Mouse (Mus musculus) spleen, adult 10 weeks (tissue): ENCODE measurements around the gene Trim68. TPM values are rescaled to one million over a fixed set of nuclear protein-coding genes. Genes with fewer than 3 reads are reported as not detected.

ENCODE experiments used
- polyA plus RNA-seq: library from polyadenylated mRNA; stranded (reverse); fragments of 350-450 nt; fragmentation: Illumina TruSeq; extraction: RNeasy Lipid Tissue Mini Kit (QIAGEN cat#74804); gene quantifications from one replicate; pipeline ENCODE4 v1.2.3, GENCODE M21; 2015; ENCODE audit warnings: low replicate concordance; ENCODE audit not compliant: insufficient read depth

The Trim68 gene
- polyA plus RNA-seq, result 25.7 TPM

DNA sequence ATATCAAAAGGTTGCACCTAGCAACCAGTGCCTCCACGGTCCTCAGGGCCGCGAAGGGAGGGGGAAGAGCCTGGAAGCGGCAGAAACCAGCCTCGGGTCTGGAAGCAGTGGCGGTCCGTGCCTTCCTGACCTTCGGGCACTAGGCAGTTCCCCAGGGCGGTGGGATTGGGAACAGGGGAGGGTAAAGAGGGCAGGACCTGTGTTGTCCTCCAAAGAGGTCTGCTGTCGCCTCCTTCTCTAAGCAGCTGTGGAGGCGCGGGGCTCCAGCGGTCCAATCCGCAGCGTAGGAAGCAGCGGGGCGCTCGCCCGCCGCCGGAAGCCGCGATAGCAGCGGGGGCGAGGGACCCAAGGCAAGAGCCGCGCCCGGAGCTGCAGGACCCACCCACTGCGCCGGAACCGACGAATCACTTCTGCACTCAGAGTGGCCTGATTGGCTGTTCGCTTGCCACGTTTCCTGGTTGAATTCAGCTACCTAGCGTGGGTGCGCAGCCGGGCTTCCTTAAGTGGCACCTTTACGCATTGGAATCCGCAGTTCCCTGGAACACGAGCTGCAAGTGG lies at the start of gene Trim68:
Gene Trim68 (minus strand): TSS at position 384 of the 558 bp plus-strand sequence.

DNA sequence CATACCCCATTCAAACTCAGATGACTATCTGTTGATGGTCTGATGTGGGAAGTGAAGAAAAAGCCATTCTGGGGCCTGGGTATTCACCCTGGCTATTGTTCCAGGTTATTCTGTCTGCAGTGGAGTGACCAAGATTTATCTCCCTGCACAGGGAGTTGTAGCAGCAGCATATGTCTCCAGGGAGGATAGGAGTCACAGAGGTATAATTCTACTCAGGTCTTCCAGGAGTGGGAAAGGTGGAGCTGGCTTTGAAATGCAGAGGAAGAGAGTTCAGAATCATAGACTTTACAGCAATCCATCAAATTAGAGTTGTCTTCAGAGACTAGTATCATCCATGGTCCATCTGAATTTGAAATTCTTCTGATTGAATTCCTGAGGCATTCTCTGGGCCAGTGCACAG lies 40.3 kb upstream of the Trim68 start, which contains the start of gene Olfr559:
Gene Olfr559 (minus strand): TSS at position 101 of the 400 bp plus-strand sequence.

DNA sequence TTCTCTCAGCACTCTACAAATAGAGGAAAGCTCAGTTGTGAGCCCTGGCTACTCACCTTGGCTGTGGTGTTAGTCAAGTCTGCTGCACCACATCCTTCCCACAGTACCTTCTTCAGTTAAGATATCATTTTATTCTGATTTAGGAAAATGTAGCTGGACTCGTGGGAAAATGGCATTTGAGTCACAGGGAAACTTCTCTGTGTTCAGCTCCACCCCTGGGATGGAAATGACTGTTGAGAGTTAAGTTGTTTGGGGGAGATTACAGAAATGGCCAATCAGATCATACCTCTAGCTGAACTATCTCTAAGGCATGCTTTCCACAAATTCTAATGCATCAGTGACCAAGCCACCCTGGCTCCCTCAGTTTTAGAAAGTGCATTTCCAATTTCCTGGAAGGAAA lies 31.8 kb upstream of the Trim68 start, which contains the start of gene Olfr33:
Gene Olfr33 (minus strand): TSS at position 101 of the 400 bp plus-strand sequence.

DNA sequence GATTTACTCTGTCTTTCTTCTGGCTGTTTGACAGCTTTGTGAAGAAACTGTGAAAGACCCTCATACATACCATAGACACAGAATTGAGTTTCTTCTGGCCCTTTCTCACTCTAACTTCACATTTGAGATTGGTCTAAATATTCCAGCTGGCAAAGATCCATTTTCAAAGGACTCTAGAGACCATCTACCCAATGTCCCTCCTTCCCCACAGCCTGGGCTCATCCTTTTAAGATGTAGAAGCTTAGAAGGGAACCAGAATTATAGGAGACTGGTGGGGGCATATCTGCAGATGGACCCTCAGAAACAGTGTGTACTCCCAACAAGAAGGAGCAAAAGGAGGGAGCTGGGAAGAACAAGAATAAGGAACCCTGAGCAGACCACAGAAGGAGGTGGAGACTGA lies 14.8 kb upstream of the Trim68 start, which contains the start of gene Olfr558:
Gene Olfr558 (plus strand): TSS at position 301 of the 400 bp plus-strand sequence.

GRCm38 (mm10) chr7:102695358-102696125 lies 8.4 kb upstream of the Trim68 start, which contains the start of gene Olfr557:
TSS of gene Olfr557 (plus strand) at chr7:102695910.

DNA sequence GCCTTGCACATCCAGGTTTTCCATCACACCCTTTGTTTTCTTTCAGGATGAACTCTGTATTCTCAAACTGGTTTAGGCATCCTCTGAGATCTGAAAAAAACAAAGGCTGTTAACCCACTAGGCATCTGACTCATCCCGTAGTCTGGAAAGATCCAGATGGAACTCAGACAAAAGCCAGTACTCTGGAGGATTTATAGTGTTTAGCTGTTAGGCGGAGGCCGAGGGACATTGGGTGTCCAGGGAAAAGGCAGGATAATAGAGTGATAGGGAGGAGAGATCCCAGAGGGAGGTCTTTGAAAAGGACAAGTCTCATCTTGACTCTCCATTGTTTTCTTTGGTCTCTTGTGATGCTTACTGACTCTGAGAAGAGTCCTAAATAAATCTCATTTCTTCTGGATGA lies 22.5 kb downstream of the Trim68 start, which contains the start of gene Olfr556:
Gene Olfr556 (plus strand): TSS at position 301 of the 400 bp plus-strand sequence.

GRCm38 (mm10) chr7:102658523-102658922 lies 28.6 kb downstream of the Trim68 start, which contains the start of gene Olfr555:
TSS of gene Olfr555 (plus strand) at chr7:102658823.

DNA sequence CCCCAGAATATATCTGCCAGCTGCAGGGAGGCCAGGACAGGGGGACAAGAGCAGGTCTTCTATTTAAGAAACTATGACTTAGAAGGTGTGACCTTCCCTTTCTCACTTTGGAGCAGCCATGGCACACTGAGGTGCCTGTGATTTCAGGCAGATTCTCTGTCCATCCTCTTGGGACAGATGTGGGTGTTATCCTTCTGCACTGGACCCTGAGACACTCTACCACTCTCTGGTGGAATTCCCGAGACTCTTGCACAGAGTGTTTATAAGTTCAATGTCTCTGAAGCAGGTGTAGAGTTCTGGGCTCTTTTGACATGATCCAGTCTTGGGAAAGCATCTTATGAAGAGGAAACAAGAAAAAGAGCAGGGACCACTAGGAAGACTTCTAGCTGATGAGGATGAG lies 49.0 kb downstream of the Trim68 start, which contains the start of gene Olfr554:
Gene Olfr554 (plus strand): TSS at position 301 of the 400 bp plus-strand sequence.

Other genes starting within 250 kb of the Trim68 start
- 55.2 TPM for gene Rrm1, start 245.6 kb downstream of the Trim68 start, polyA plus RNA-seq
- not detected for gene Olfr543, start 205.6 kb downstream of the Trim68 start, polyA plus RNA-seq
- gene Olfr544, start 199.0 kb downstream of the Trim68 start, polyA plus RNA-seq, result not detected
- gene Olfr545, start 187.8 kb downstream of the Trim68 start, polyA plus RNA-seq, result not detected
- gene Olfr547, start 152.6 kb downstream of the Trim68 start, polyA plus RNA-seq, result not detected
- not detected for gene Olfr548-ps1, start 146.4 kb downstream of the Trim68 start, polyA plus RNA-seq
- not detected for gene Olfr549, start 137.5 kb downstream of the Trim68 start, polyA plus RNA-seq
- gene Trim21, start 121.8 kb downstream of the Trim68 start, polyA plus RNA-seq, result 58.5 TPM
- gene Olfr550, start 115.9 kb downstream of the Trim68 start, polyA plus RNA-seq, result not detected
- not detected for gene Olfr551, start 95.4 kb downstream of the Trim68 start, polyA plus RNA-seq
- not detected for gene Olfr552, start 89.6 kb downstream of the Trim68 start, polyA plus RNA-seq
- gene Olfr553, start 69.1 kb downstream of the Trim68 start, polyA plus RNA-seq, result not detected
- gene Olfr554, start 48.9 kb downstream of the Trim68 start, polyA plus RNA-seq, result not detected
- gene Olfr555, start 28.5 kb downstream of the Trim68 start, polyA plus RNA-seq, result not detected
- gene Olfr556, start 22.4 kb downstream of the Trim68 start, polyA plus RNA-seq, result not detected
- not detected for gene Olfr557, start 8.6 kb upstream of the Trim68 start, polyA plus RNA-seq
- 0.52 TPM for gene Olfr558, start 14.9 kb upstream of the Trim68 start, polyA plus RNA-seq
- not detected for gene Olfr33, start 31.7 kb upstream of the Trim68 start, polyA plus RNA-seq
- not detected for gene Olfr559, start 40.2 kb upstream of the Trim68 start, polyA plus RNA-seq
- gene Olfr560, start 72.0 kb upstream of the Trim68 start, polyA plus RNA-seq, result not detected
- gene Olfr78, start 72.1 kb upstream of the Trim68 start, polyA plus RNA-seq, result 0.35 TPM
- not detected for gene Olfr561, start 83.9 kb upstream of the Trim68 start, polyA plus RNA-seq
- not detected for gene Olfr564, start 116.2 kb upstream of the Trim68 start, polyA plus RNA-seq
- gene Olfr566, start 171.4 kb upstream of the Trim68 start, polyA plus RNA-seq, result not detected
- not detected for gene Olfr568, start 189.8 kb upstream of the Trim68 start, polyA plus RNA-seq
- not detected for gene Olfr569, start 203.6 kb upstream of the Trim68 start, polyA plus RNA-seq
- gene Olfr570, start 207.2 kb upstream of the Trim68 start, polyA plus RNA-seq, result not detected
- gene Olfr571, start 230.2 kb upstream of the Trim68 start, polyA plus RNA-seq, result not detected
- not detected for gene Olfr572, start 237.1 kb upstream of the Trim68 start, polyA plus RNA-seq